Mouse (Mus musculus) neural tube, embryonic 15.5 days (tissue): Measurements from ENCODE around the gene Tmem260. TPM values are rescaled to one million over a fixed set of nuclear protein-coding genes. Genes with fewer than 3 reads are reported as not detected.
A peak's percentile ranks its signal among the peaks of the same experiment; 100 is the strongest.

Source experiments
- ATAC-seq: fragments of 200-750 bp; cut with Nextera tagmentation; 2 replicates; pipeline ENCODE4 v1.8.0; 2017; ENCODE audit warnings: mild to moderate bottlenecking, moderate TSS enrichment, moderate library complexity; ENCODE audit not compliant: low FRiP score
- H3K27ac ChIP-seq: fragments of 300-500 bp; sonication (generic); replicated peaks from 2 replicates; pipeline ENCODE4 v1.5.1; 2015; ENCODE audit warnings: mild to moderate bottlenecking, inconsistent platforms
- H3K27me3 ChIP-seq: fragments of 300-500 bp; sonication (generic); replicated peaks from 2 replicates; pipeline ENCODE4 v1.6.1; 2015; ENCODE audit warnings: inconsistent platforms
- H3K36me3 ChIP-seq: fragments of 300-500 bp; sonication (generic); 2 replicates; pipeline ENCODE4 v1.6.1; 2015; ENCODE audit warnings: inconsistent platforms
- H3K4me1 ChIP-seq: fragments of 300-500 bp; sonication (generic); 2 replicates; pipeline ENCODE4 v1.6.1; 2015; ENCODE audit warnings: inconsistent platforms
- H3K4me2 ChIP-seq: fragments of 300-500 bp; sonication (generic); 2 replicates; pipeline ENCODE4 v1.6.1; 2015; ENCODE audit warnings: inconsistent platforms, mild to moderate bottlenecking, moderate library complexity
- H3K4me3 ChIP-seq: fragments of 300-500 bp; sonication (generic); replicated peaks from 2 replicates; pipeline ENCODE4 v1.5.1; 2015; ENCODE audit warnings: mild to moderate bottlenecking, inconsistent platforms
- H3K9ac ChIP-seq: fragments of 300-500 bp; sonication (generic); replicated peaks from 2 replicates; pipeline ENCODE4 v1.6.1; 2015; ENCODE audit warnings: mild to moderate bottlenecking, inconsistent platforms
- H3K9me3 ChIP-seq: fragments of 300-500 bp; sonication (generic); replicated peaks from 2 replicates; pipeline ENCODE4 v1.6.1; 2016; ENCODE audit warnings: inconsistent platforms
- WGBS: fragments of 180-500 bp; shearing (Covaris S2); methylation state at CpG from one replicate; pipeline ENCODE4 v1.1.7; 2015; ENCODE audit warnings: mixed read lengths; 5-methylcytosine and 5-hydroxymethylcytosine counted together
- polyA plus RNA-seq: library from polyadenylated mRNA; unstranded; fragments of >200 nt; fragmentation: Nextera tagmentation; extraction: Ambion mirVana; gene quantifications from 2 replicates; pipeline ENCODE4 v1.2.1, GENCODE M21; 2015

The Tmem260 gene
- polyA plus RNA-seq = 14.6 and 15.3 TPM in 2 replicates

DNA sequence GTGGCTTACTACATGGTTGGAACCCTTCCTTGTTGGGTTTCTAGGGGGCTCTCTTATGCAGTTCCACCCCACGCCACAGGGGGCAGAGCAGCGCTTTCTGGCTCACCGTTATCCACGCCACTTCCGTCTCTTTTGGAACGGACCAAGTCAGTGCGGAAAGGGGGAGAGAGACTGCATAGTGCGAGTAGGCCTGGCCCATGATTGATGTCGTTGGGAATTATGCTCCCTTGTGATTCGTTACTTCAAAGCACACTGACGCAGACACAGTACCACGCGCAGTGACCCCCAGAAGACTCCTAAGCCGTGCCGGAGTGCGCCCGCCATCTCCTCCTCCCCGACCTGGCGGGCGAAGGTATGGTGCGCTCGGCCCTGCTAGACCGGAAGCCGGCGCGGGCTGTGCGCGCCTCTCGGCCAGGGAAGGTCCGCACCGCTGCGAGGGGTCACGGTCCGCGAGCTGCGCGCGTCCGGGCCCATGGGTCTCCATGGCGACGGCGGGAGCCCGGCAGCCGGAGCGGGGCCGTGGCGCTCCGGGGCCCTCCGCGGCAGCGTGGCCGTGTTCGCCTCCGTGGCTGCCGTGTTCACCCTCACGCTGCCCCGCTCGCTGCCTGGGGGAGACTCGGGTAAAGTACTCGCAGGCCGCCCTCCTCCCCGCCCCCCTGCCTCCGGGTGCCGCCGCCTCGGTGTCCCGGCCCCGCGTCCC lies at the start of gene Tmem260:
Tmem260 (plus strand) TSS at position 141 of the 700 bp plus-strand sequence.
- peak; percentile 99 for ATAC-seq
- WGBS = under 1% methylated on average over 68 of the region's 69 CpGs

DNA sequence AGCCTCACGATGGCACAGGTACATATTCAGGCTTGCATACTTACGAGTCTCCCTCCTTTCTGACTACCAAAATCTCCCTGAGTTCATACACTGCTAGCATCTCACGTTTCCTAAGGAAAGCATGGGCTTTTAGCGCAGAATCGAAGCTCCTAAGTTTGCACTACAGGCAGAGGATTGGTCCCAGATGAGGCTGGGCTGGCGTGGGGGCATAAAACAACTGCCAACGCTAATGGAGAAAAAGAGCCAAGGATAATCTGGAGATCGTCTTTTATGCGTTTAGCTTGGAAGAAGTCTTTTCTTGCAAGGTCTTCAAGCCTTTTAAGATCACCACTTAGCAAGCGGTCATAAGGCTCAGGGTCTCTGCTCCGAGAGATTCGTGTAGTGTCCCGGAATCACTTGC lies 39.8 kb upstream of the Tmem260 start:
- no peaks in the 10 kb centered on the region for H3K36me3 ChIP-seq
- no peak overlapping the region for H3K27ac ChIP-seq
- no peaks in the 10 kb centered on the region for H3K27me3 ChIP-seq
- no peak overlapping the region for H3K4me2 ChIP-seq
- no peak for ATAC-seq
- no peak overlapping the region for H3K9ac ChIP-seq
- H3K4me3 ChIP-seq = no peak overlapping the region
- H3K4me1 ChIP-seq = no peaks in the 10 kb centered on the region
- no peaks in the 10 kb centered on the region for H3K9me3 ChIP-seq
- WGBS = 89% methylated on average over 13 of the region's 13 CpGs

More for the DNA sequence above, at the start of gene Tmem260:
- peaks cover 11% of the 10 kb centered on the region for H3K4me1 ChIP-seq
- peak within 1 kb of the TSS; percentile 94 for H3K27ac ChIP-seq
- peak within 1 kb of the TSS; percentile 87 for H3K4me3 ChIP-seq
- no peaks in the 10 kb centered on the region for H3K36me3 ChIP-seq
- H3K27me3 ChIP-seq = no peaks in the 10 kb centered on the region
- no peaks in the 10 kb centered on the region for H3K9me3 ChIP-seq
- H3K4me2 ChIP-seq = peak within 1 kb of the TSS; percentile 64
- peak within 1 kb of the TSS; percentile 74 for H3K9ac ChIP-seq

DNA sequence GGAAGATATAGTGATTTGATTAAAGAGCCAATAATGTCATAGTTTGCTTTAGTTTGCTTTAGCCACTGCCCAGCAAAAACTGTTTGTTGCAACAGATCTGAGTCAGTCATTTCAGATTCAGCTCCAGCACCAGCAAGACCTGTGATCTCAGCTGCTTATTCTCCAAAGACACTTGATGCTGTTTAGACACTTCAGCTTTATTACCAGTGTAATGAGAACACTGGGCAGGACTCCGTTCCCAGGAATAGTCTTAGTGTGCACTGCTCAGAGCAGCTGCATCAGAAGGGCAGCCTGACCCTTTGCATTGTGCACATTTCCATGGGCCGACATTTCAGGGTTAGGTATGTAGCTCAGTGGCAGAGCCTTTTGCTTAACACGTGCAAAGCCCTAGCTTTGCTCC lies 28.9 kb upstream of the Tmem260 start:
- Histone ChIP-seq H3K36me3 (no peaks in the 10 kb centered on the region), H3K9ac (no peak overlapping the region), H3K4me1 (peaks cover 2% of the 10 kb centered on the region; the same call in 1 of the 2 replicates), H3K4me2 (no peak overlapping the region), H3K4me3 (no peak overlapping the region), H3K9me3 (no peaks in the 10 kb centered on the region), H3K27me3 (peaks cover 7% of the 10 kb centered on the region; the same call in 1 of the 2 replicates), H3K27ac (no peak overlapping the region)
- 56% methylated on average over 3 of the region's 3 CpGs for WGBS
- no peak for ATAC-seq

DNA sequence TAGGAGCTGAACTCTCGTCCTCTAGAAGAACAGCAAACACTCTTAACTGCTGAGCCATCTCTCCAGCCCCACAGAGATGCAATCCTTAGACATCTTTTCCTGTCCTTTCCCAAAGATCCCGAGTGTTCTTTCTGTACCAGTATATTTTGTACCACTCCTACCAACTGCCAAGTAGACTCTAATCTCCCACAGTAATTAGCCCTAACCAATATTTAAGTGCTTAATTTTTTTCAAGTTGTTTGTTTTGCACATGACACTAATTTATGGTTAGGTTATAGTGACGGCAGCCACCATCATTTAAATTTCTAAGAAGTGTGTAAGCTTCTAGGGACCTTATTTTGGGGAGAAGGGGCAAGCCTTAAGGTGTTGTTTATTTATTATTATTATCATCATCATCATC lies 27.7 kb upstream of the Tmem260 start:
- H3K36me3 ChIP-seq = no peaks in the 10 kb centered on the region
- peaks cover 15% of the 10 kb centered on the region; the same call in 1 of the 2 replicates for H3K27me3 ChIP-seq
- H3K27ac ChIP-seq = no peak overlapping the region
- H3K4me2 ChIP-seq = no peak overlapping the region
- peaks cover 4% of the 10 kb centered on the region; the same call in 1 of the 2 replicates for H3K4me1 ChIP-seq
- 47% methylated on average over 3 of the region's 3 CpGs for WGBS
- ATAC-seq = no peak
- no peak overlapping the region for H3K9ac ChIP-seq
- H3K9me3 ChIP-seq = no peaks in the 10 kb centered on the region
- no peak overlapping the region for H3K4me3 ChIP-seq

DNA sequence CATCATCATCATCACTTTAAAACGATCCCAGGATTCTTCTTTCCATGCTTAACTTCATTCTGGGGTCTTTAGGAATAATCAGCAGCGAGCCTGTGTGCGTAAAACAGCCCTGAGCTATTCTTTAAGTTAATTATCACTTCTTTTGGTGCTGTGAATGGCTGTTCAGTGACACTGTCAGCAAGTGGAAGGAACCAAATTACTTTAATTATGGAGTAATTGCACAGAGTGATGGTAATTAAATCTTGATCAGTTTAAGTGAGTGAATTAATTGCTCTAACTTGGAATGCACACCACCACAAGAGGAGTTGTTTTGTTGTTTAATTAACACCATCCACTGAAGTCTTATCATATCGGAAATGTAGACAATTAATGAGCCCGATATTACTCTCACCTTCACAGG lies 27.3 kb upstream of the Tmem260 start:
- no peaks in the 10 kb centered on the region for H3K9me3 ChIP-seq
- peak; percentile 81 for ATAC-seq
- no peak overlapping the region for H3K27ac ChIP-seq
- no peak overlapping the region for H3K4me3 ChIP-seq
- H3K4me1 ChIP-seq = peaks cover 4% of the 10 kb centered on the region; the same call in 1 of the 2 replicates
- WGBS = 35% methylated on average over 5 of the region's 5 CpGs
- H3K4me2 ChIP-seq = no peak overlapping the region
- no peak overlapping the region for H3K9ac ChIP-seq
- H3K36me3 ChIP-seq = no peaks in the 10 kb centered on the region
- H3K27me3 ChIP-seq = peaks cover 17% of the 10 kb centered on the region; the same call in 1 of the 2 replicates

DNA sequence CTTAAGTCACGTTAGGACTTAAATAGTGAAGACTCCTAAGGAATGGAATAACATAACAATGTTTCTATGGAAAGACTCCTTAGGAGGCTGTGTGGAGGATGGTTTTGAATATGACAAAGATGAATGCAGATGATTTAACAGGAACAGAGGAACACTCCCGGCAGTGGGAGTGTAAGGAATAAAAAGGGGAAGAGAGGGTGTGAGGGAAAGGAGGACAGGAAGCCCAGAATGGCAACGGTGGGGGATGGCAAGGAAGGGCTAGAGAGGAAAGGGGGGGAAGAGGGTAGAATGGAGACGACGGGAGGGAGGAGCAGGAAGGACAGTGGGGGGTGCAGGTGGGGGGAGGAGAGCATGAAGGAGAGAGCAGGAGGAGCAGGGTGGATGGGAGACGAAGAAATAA lies 24.4 kb upstream of the Tmem260 start:
- no peak overlapping the region for H3K4me3 ChIP-seq
- no peaks in the 10 kb centered on the region for H3K9me3 ChIP-seq
- no peak overlapping the region for H3K9ac ChIP-seq
- peaks cover 4% of the 10 kb centered on the region; the same call in 1 of the 2 replicates for H3K4me1 ChIP-seq
- WGBS = 16% methylated on average over 6 of the region's 6 CpGs
- H3K36me3 ChIP-seq = no peaks in the 10 kb centered on the region
- no peak overlapping the region for H3K27ac ChIP-seq
- H3K27me3 ChIP-seq = peaks cover 13% of the 10 kb centered on the region; the same call in 1 of the 2 replicates
- H3K4me2 ChIP-seq = 0 out of 2 replicates have a peak overlapping the region, but pooled peaks have one; percentile 22
- no peak for ATAC-seq

DNA sequence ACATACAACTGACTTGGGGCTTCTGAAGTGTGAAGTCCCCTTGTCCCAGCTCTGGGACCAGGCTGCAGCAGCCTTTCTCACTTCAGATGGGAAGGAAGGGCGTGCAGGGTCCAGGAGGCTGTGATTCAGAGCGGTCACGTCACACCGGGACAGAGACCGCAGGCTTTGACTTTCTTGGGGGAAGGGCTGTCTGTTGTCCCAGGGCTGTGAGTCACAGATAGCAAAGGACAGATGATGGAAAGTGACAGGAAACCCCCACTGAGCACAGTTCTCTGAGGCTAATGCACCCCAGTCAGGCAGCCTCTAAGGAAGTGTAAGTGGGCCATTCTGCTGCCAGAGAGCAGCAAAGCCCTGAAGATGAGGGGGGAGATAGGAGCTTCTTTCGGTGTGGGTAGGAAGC lies 23.9 kb upstream of the Tmem260 start:
- H3K4me2 ChIP-seq = peak overlapping the region; percentile 22; the same call in 1 of the 2 replicates
- no peak for ATAC-seq
- H3K27ac ChIP-seq = no peak overlapping the region
- peaks cover 13% of the 10 kb centered on the region; the same call in 1 of the 2 replicates for H3K27me3 ChIP-seq
- H3K4me1 ChIP-seq = peaks cover 4% of the 10 kb centered on the region; the same call in 1 of the 2 replicates
- no peak overlapping the region for H3K4me3 ChIP-seq
- WGBS = 25% methylated on average over 6 of the region's 6 CpGs
- no peak overlapping the region for H3K9ac ChIP-seq
- no peaks in the 10 kb centered on the region for H3K36me3 ChIP-seq
- H3K9me3 ChIP-seq = no peaks in the 10 kb centered on the region

DNA sequence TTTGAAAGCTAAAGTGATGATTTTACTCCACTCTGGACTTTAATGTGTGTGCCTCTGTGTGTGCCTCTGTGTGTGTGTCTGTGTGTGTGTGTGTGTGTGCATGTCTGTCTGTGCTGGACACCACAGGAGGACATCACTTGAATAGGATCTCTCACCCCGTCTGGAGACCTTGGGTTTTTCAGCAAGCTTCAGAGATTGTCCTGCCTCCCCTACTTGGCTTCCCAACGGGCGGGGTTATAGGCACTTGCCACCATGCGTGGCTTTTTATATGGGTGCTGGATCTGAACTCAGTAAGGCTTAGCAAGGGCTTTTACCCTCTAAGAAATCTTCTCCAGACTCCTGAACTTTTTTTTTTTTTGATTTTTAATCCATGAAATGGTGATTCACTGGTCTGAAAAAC lies 23.5 kb upstream of the Tmem260 start:
- Histone ChIP-seq H3K9me3 (no peaks in the 10 kb centered on the region), H3K9ac (no peak overlapping the region), H3K27me3 (peaks cover 13% of the 10 kb centered on the region; the same call in 1 of the 2 replicates), H3K36me3 (no peaks in the 10 kb centered on the region), H3K4me3 (no peak overlapping the region), H3K4me1 (peaks cover 4% of the 10 kb centered on the region; the same call in 1 of the 2 replicates), H3K4me2 (peak overlapping the region; percentile 22; the same call in 1 of the 2 replicates), H3K27ac (no peak overlapping the region)
- no peak for ATAC-seq
- 48% methylated on average over 4 of the region's 4 CpGs for WGBS

DNA sequence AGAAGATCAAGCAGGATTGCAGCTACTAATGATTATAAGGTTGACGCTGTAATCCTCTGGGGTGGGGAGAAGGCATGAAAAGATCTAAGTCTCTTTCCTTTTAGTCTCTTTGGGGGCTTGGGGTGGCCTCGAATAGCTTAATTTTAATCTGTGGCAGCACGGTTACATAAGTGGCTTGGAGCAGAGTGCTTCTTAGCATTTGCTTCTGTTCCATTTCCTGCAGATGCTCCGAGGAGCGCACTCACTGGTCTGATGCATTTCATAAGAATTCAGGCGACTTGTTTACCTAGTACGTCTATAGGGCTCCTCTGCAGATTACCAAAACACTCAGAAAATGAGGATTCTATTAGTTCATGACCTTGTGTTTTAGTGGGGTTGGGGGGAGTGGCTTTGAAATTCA lies 23.0 kb upstream of the Tmem260 start:
- Histone ChIP-seq H3K27me3 (peaks cover 13% of the 10 kb centered on the region; the same call in 1 of the 2 replicates), H3K36me3 (no peaks in the 10 kb centered on the region), H3K4me2 (no peak overlapping the region), H3K4me3 (no peak overlapping the region), H3K4me1 (peaks cover 4% of the 10 kb centered on the region; the same call in 1 of the 2 replicates), H3K9ac (no peak overlapping the region), H3K9me3 (no peaks in the 10 kb centered on the region), H3K27ac (no peak overlapping the region)
- no peak for ATAC-seq
- WGBS = 72% methylated on average over 7 of the region's 7 CpGs

DNA sequence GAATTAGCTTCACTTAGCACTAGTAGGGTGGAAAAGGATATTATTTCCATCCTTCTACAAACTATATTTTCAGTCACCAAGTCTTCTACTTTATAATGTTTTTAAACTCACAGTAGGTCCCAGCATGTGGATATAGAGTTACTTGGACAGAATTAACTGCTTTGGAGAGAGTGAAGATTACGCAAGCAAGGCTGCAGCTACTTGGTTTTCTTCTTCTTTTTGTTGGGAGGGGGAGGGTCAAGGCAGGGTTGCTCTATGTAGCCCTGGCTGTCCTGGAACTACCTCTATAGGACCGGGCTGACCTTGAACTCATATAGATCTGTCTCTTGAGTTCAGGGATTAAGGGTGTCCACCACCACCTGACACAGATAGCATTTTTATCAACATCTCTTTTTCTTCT lies 13.9 kb upstream of the Tmem260 start:
- Histone ChIP-seq H3K27ac (no peak overlapping the region), H3K4me1 (peaks cover 10% of the 10 kb centered on the region; the same call in 1 of the 2 replicates)
- WGBS = 90% methylated on average over 2 of the region's 2 CpGs

DNA sequence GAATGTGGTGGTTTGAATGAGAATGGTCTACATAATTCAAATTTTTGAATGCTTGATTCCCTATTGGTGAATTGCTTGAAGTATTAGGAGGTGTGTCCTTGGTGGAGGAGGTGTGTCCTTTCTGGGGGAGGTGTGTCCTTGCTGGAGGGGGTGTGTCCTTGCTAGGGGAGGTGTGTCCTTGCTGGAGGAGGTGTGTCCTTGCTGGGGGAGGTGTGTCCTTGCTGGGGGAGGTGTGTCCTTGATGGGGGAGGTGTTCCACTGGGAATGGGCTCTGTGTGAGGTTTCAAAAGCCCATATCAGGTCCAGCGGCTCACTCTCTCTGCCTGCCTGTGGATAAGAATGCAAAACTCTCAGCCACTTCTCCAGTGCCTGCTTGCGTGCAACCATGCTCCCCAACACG lies 2.1 kb upstream of the Tmem260 start:
- no peak overlapping the region for H3K27ac ChIP-seq
- no peak overlapping the region for H3K4me3 ChIP-seq
- ATAC-seq = no peak
- peaks cover 11% of the 10 kb centered on the region for H3K4me1 ChIP-seq
- no peaks in the 10 kb centered on the region for H3K27me3 ChIP-seq
- 62% methylated on average over 3 of the region's 3 CpGs for WGBS
- H3K9ac ChIP-seq = no peak overlapping the region
- no peaks in the 10 kb centered on the region for H3K9me3 ChIP-seq
- no peaks in the 10 kb centered on the region for H3K36me3 ChIP-seq
- H3K4me2 ChIP-seq = no peak overlapping the region

More for the DNA sequence above, 13.9 kb upstream of the Tmem260 start:
- H3K36me3 ChIP-seq = no peaks in the 10 kb centered on the region
- no peaks in the 10 kb centered on the region; the same call in 1 of the 2 replicates for H3K27me3 ChIP-seq
- H3K9me3 ChIP-seq = no peaks in the 10 kb centered on the region
- no peak overlapping the region for H3K9ac ChIP-seq
- H3K4me2 ChIP-seq = no peak overlapping the region
- H3K4me3 ChIP-seq = no peak overlapping the region
- ATAC-seq = no peak

DNA sequence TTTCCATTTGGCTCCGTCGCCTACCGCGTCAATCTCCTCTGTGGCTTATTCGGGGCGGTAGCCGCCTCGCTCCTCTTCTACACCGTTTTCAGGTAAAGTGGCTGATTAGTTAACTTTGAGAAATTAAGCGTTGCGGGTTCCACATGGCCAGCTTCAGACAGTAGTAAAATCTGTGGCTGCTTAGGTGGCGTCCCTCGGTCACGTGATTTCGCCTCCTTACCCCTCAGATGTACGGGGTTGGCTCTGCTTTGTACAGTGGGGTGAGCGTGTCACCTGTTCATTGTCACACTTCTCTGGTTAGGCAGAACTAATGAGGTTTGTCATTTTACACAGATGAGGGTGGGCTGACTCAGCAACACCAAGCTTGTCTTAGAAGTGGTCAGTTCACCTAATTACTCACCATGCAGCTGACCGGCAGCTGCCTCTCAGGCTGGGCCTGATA lies 6.1 kb downstream of the Tmem260 start:
- no peak overlapping the region for H3K27ac ChIP-seq

More for the DNA sequence above, 6.1 kb downstream of the Tmem260 start:
- 81% methylated on average over 18 of the region's 18 CpGs for WGBS
- Histone ChIP-seq H3K9me3 (no peaks in the 10 kb centered on the region), H3K9ac (no peak overlapping the region), H3K36me3 (peaks cover 3% of the 10 kb centered on the region; the same call in 1 of the 2 replicates), H3K27me3 (no peaks in the 10 kb centered on the region), H3K4me2 (no peak overlapping the region), H3K4me1 (peaks cover 14% of the 10 kb centered on the region), H3K4me3 (no peak overlapping the region)
- ATAC-seq = no peak
